Mouse (Mus musculus) Patski (cell line): ENCODE data around the gene Lypd5. TPM values are rescaled to one million over a fixed set of nuclear protein-coding genes. Genes with fewer than 3 reads are reported as not detected.
A peak's percentile ranks its signal among the peaks of the same experiment; 100 is the strongest.
"Not testable (repeated sequence)": the region's sequence is repeated elsewhere in the genome, so short reads cannot be mapped to it uniquely, and the experiment has no call there.

ENCODE experiments used
- ATAC-seq: fragments of 100-300 bp; one replicate; pipeline ENCODE4 v1.8.0; 2021
- CTCF ChIA-PET: fragments of 350-600 bp; sonication (Branson Sonifier 250); formaldehyde crosslinking; loops from one replicate; lab custom pipeline; 2022; ENCODE audit warnings: inconsistent platforms; lab: Charles Lee
- POLR2A ChIA-PET: fragments of 350-600 bp; sonication (Branson Sonifier 250); formaldehyde crosslinking; loops from one replicate; lab custom pipeline; 2022; ENCODE audit warnings: antibody characterized with exemption, inconsistent platforms; lab: Charles Lee
- DNase-seq: peaks from one replicate; pipeline ENCODE4 v3.0.0-alpha.2; 2011; ENCODE audit warnings: low read depth, low spot score
- H3K27me3 ChIP-seq: fragments of 371-371 bp; one replicate; pipeline ENCODE4 v1.5.1; 2021
- CTCF ChIP-seq: fragments of 100-300 bp; IDR thresholded peaks from one replicate; pipeline ENCODE4 v1.5.1; 2021
- in situ Hi-C: fragments of 300-500 bp; cut with MboI; formaldehyde crosslinking; loops from 3 replicates; pipeline ENCODE4 v1.11.1; 2018; ENCODE audit warnings: low pct_unique_long_range_greater_than_20kb, mixed read lengths
- polyA plus RNA-seq: library from polyadenylated mRNA; unstranded; gene quantifications from one replicate; pipeline ENCODE4 v1.2.3, GENCODE M21; 2021

Gene Lypd5
- polyA plus RNA-seq, 1 experiment from 2014 or later = not detected

DNA sequence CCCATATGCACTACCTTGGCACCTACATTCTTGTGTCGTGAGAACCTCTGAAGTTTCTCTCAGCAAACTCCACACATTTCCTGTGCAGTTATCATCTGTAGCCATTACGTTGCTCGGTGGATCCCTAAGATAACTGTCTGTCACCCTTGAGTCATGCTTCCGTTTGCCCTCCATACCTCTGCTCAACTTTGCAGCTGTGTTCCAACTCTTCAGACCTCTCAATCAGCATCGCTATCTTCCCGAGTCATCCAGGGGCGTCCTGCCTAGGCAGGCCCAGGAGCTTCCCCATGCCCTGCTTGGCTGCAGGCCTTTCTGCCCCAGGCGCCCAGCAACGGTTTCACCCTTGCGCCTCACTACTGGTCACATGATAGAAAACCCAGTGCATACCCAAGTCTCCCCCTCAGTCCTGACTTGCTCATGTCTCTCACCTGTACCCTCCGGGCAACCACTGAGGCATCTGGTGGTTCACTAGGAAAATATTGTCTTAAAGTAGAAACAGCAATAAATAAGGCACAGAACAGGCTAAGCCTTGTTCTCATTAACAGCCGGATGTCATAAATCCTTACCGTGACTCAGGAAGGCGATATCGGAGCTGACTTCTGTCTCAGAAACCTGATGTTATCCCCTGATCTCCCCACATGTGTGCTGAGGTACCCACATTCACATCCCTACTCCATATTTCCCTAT, 45.6 kb downstream of the Lypd5 start:
- ChIA-PET CTCF (interaction anchor here (2.8 kb wide), 1 partner anchor 10 kb away, joined by 10 read pairs; no protein-coding TSS in a partner anchor), POLR2A (no interaction called here)
- DNase-seq = no peak
- no peaks in the 10 kb centered on the region for H3K27me3 ChIP-seq
- TF ChIP-seq CTCF = no peak
- in situ Hi-C loops = no loop called here
- ATAC-seq = no peak

DNA sequence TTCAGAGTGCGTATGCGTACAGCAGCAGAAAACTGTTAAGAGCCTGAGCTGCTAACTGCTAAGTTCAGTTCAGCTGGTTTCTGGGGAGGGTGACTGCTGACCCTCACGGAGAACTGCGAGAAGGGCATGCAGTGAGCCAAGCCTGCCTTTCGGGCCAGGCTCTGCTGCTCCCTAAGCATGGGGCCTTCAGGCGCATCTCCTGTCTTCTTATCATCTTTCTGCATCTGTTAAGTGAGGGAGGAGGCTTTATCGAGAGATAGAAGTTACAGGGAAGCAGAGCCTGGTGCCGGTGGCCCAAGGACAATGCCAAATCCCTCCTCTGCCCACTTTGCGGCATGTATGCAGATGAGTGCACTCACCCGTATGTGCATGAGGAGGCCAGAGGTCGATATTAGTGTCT, 47.8 kb downstream of the Lypd5 start:
- CTCF ChIA-PET = interaction anchor here (2.8 kb wide), 1 partner anchor 12 kb away, joined by 10 read pairs; no protein-coding TSS in a partner anchor
- in situ Hi-C loops = no loop called here
- DNase-seq (no peak), ATAC-seq (no peak)
- POLR2A ChIA-PET = interaction anchor here (0.8 kb wide), 1 partner anchor 9 kb away, joined by 3 read pairs; no protein-coding TSS in a partner anchor
- no peak for TF ChIP-seq CTCF
- no peaks in the 10 kb centered on the region for H3K27me3 ChIP-seq

GRCm38 (mm10) chr7:24398364-24398913, 49.4 kb downstream of the Lypd5 start:
- POLR2A ChIA-PET = interaction anchor here (0.6 to 1.3 kb wide), 3 partner anchors 33 to 212 kb away, joined by 3 to 4 read pairs (median 3); no protein-coding TSS in a partner anchor
- DNase-seq (no peak), ATAC-seq (no peak)
- H3K27me3 ChIP-seq = no peaks in the 10 kb centered on the region
- no peak for TF ChIP-seq CTCF
- in situ Hi-C loops = no loop called here
- CTCF ChIA-PET = interaction anchor here (1.3 to 1.5 kb wide), 2 partner anchors 8 to 14 kb away, joined by 4 read pairs; no protein-coding TSS in a partner anchor

- POLR2A ChIA-PET = interaction anchor here (0.6 to 2.4 kb wide), 5 partner anchors 13 to 101 kb away, joined by 3 to 8 read pairs (median 4); no protein-coding TSS in a partner anchor
- peak; percentile 96 for ATAC-seq
Measured at GRCm38 (mm10) chr7:24399256-24400081, 50.5 kb downstream of the Lypd5 start, which contains the start of gene Smg9. Gene Smg9 (plus strand): TSS chr7:24399619.

GRCm38 (mm10) chr7:24400082-24400452, 51.1 kb downstream of the Lypd5 start:
- POLR2A ChIA-PET = interaction anchor here (0.6 to 2.4 kb wide), 3 partner anchors 24 to 58 kb away, joined by 3 to 8 read pairs (median 5); no protein-coding TSS in a partner anchor
- DNase-seq = no peak
- H3K27me3 ChIP-seq = no peaks in the 10 kb centered on the region
- CTCF ChIA-PET = interaction anchor here (1.0 to 1.5 kb wide), 2 partner anchors 15 to 35 kb away, joined by 3 to 4 read pairs; no protein-coding TSS in a partner anchor
- ATAC-seq = no peak
- no peak for TF ChIP-seq CTCF
- in situ Hi-C loops = no loop called here

More at GRCm38 (mm10) chr7:24399256-24400081, 50.5 kb downstream of the Lypd5 start, which contains the start of gene Smg9:
- CTCF ChIA-PET = interaction anchor here (1.0 to 1.5 kb wide), 3 partner anchors 9 to 34 kb away, joined by 3 to 4 read pairs (median 4); no protein-coding TSS in a partner anchor
- in situ Hi-C loops = no loop called here
- TF ChIP-seq CTCF = no peak
- H3K27me3 ChIP-seq = no peaks in the 10 kb centered on the region
- DNase-seq = peak; percentile 89

- ChIA-PET CTCF (interaction anchor here (1.0 kb wide), 1 partner anchor 13 kb away, joined by 3 read pairs; no protein-coding TSS in a partner anchor), POLR2A (interaction anchor here (1.0 to 2.4 kb wide), 3 partner anchors 13 to 36 kb away, joined by 3 to 8 read pairs (median 3); no protein-coding TSS in a partner anchor)
- in situ Hi-C loops, ATAC-seq, DNase-seq, H3K27me3 ChIP-seq: not testable (repeated sequence)
Measured at GRCm38 (mm10) chr7:24400489-24400888, 51.5 kb downstream of the Lypd5 start.

DNA sequence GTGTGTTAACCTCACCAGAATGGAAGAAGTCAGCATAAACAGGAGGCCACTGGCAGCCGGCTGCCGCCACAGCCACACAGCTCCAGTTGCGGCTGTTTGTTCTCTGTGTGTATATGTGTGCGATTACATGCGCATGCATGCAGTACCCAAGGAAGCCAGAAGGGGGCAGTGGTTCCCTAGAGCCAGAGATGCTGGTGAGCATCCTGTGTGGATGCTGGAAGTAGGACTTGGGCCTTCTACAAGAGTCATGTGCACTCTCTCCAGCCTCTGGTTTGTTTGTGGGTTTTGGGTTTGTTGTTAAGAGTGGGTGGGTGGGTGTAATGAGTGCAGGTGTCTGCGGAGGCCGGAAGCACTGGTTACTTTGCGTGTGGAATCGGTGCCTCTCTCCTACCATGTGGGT, 53.9 kb downstream of the Lypd5 start:
- ATAC-seq (no peak), DNase-seq (no peak)
- TF ChIP-seq CTCF = no peak
- H3K27me3 ChIP-seq = no peaks in the 10 kb centered on the region
- ChIA-PET POLR2A (no interaction called here), CTCF (interaction anchor here (0.9 to 1.2 kb wide), 2 partner anchors 39 to 40 kb away, joined by 3 read pairs; no protein-coding TSS in a partner anchor)
- in situ Hi-C loops = no loop called here

Other genes with a start within 250 kb of the Lypd5 start
- gene Zfp112, start 236.9 kb upstream of the Lypd5 start, polyA plus RNA-seq = 2.4 TPM
- gene Zfp235, start 215.0 kb upstream of the Lypd5 start, polyA plus RNA-seq = 7.5 TPM
- gene Zfp114, start 174.1 kb upstream of the Lypd5 start, polyA plus RNA-seq = 0.10 TPM
- 8.1 TPM for gene Zfp111, start 137.8 kb upstream of the Lypd5 start, polyA plus RNA-seq
- gene Zfp109, start 111.6 kb upstream of the Lypd5 start, polyA plus RNA-seq = 4.2 TPM
- 4.6 TPM for gene Zfp108, start 94.4 kb upstream of the Lypd5 start, polyA plus RNA-seq
- gene Zfp93, start 78.8 kb upstream of the Lypd5 start, polyA plus RNA-seq = 12.5 TPM
- gene Zfp61, start 48.0 kb upstream of the Lypd5 start, polyA plus RNA-seq = 14.0 TPM
- gene Zfp94, start 32.5 kb upstream of the Lypd5 start, polyA plus RNA-seq = 8.8 TPM
- not detected for gene Tescl, start 15.3 kb upstream of the Lypd5 start, polyA plus RNA-seq
- gene Kcnn4, start 21.1 kb downstream of the Lypd5 start, polyA plus RNA-seq = not detected
- gene Smg9, start 50.4 kb downstream of the Lypd5 start, polyA plus RNA-seq = 26.6 TPM
- gene Irgc1, start 103.1 kb downstream of the Lypd5 start, polyA plus RNA-seq = not detected
- 87.9 TPM for gene Plaur, start 113.3 kb downstream of the Lypd5 start, polyA plus RNA-seq
- gene Cadm4, start 132.8 kb downstream of the Lypd5 start, polyA plus RNA-seq = 44.1 TPM
- 32.4 TPM for gene Zfp428, start 157.8 kb downstream of the Lypd5 start, polyA plus RNA-seq
- gene AC161166.1, start 163.3 kb downstream of the Lypd5 start, polyA plus RNA-seq = 0.21 TPM
- gene Irgq, start 181.5 kb downstream of the Lypd5 start, polyA plus RNA-seq = 28.8 TPM
- 0.26 TPM for gene Pinlyp, start 196.9 kb downstream of the Lypd5 start, polyA plus RNA-seq
- 60.3 TPM for gene Xrcc1, start 197.1 kb downstream of the Lypd5 start, polyA plus RNA-seq
- gene Ethe1, start 238.3 kb downstream of the Lypd5 start, polyA plus RNA-seq = 74.5 TPM
- gene Zfp575, start 238.4 kb downstream of the Lypd5 start, polyA plus RNA-seq = not detected